Mouse (Mus musculus) heart, adult 2 months (tissue): ENCODE data around the gene Sort1. TPM values are rescaled to one million over a fixed set of nuclear protein-coding genes. Genes with fewer than 3 reads are reported as not detected.

Experiments
- DNase-seq, 2 experiments: peaks; one replicate each; pipeline ENCODE4 v3.0.0; 2021
- H3K27ac ChIP-seq: fragments of 200-600 bp; 2 replicates; pipeline ENCODE4 v1.8.1; 2022
- H3K27me3 ChIP-seq: fragments of 200-500 bp; 2 replicates; pipeline ENCODE4 v1.6.1; 2012; ENCODE audit warnings: mild to moderate bottlenecking, low read length, inconsistent platforms, mixed read lengths; ENCODE audit not compliant: control insufficient read depth, insufficient read depth
- H3K36me3 ChIP-seq: fragments of 200-500 bp; 2 replicates; pipeline ENCODE4 v1.6.1; 2012; ENCODE audit warnings: low read length, inconsistent platforms; ENCODE audit not compliant: control insufficient read depth, insufficient read depth
- H3K4me1 ChIP-seq: fragments of 200-500 bp; 2 replicates; pipeline ENCODE4 v1.6.1; 2011; ENCODE audit warnings: low read length; ENCODE audit not compliant: control insufficient read depth, insufficient read depth
- H3K4me3 ChIP-seq: fragments of 200-600 bp; 2 replicates; pipeline ENCODE4 v1.8.1; 2022
- H3K79me2 ChIP-seq: fragments of 200-500 bp; replicated peaks from 2 replicates; pipeline ENCODE4 v1.6.1; 2012; ENCODE audit warnings: mild to moderate bottlenecking, inconsistent platforms, low read length, moderate library complexity, mixed read lengths; ENCODE audit not compliant: control insufficient read depth, insufficient read depth
- H3K9ac ChIP-seq: fragments of 200-500 bp; 2 replicates; pipeline ENCODE4 v1.6.1; 2012; ENCODE audit warnings: low read depth, mild to moderate bottlenecking, control low read depth, inconsistent platforms, low read length, mixed read lengths
- CTCF ChIP-seq: fragments of 200-600 bp; IDR thresholded peaks from 2 replicates; pipeline ENCODE4 v1.8.1; 2022; ENCODE audit warnings: antibody characterized with exemption, mild to moderate bottlenecking, moderate library complexity
- EP300 ChIP-seq: fragments of 200-500 bp; IDR thresholded peaks from 2 replicates; pipeline ENCODE4 v1.6.1; 2011; ENCODE audit warnings: low read depth, low read length, control low read depth; ENCODE audit not compliant: insufficient read depth
- POLR2A ChIP-seq: fragments of 200-500 bp; IDR thresholded peaks from 2 replicates; pipeline ENCODE4 v1.6.1; 2011; ENCODE audit warnings: mild to moderate bottlenecking, low read depth, low read length, control low read depth; ENCODE audit not compliant: insufficient read depth
- WGBS: fragments of 180-500 bp; shearing (Covaris S2); methylation state at CpG from one replicate; pipeline ENCODE4 v1.1.7; 2018; 5-methylcytosine and 5-hydroxymethylcytosine counted together
- intact Hi-C: fragments of 180-260 bp; cut with DNase I; formaldehyde crosslinking; loops from one replicate; pipeline ENCODE4 v1.15.1; 2025
- polyA plus RNA-seq: library from polyadenylated mRNA; depleted of rRNA; stranded (reverse); fragments of >200 nt; gene quantifications from 2 replicates; pipeline ENCODE4 v1.2.3, GENCODE M21; 2012
- total RNA-seq, 2 experiments: library from RNA; stranded (reverse); gene quantifications; 2 replicates each; pipeline ENCODE4 v1.2.3; 2021

The Sort1 gene
- total and polyA plus RNA-seq, 3 experiments: 17.4 to 33.7 (median 19.2) TPM

DNA sequence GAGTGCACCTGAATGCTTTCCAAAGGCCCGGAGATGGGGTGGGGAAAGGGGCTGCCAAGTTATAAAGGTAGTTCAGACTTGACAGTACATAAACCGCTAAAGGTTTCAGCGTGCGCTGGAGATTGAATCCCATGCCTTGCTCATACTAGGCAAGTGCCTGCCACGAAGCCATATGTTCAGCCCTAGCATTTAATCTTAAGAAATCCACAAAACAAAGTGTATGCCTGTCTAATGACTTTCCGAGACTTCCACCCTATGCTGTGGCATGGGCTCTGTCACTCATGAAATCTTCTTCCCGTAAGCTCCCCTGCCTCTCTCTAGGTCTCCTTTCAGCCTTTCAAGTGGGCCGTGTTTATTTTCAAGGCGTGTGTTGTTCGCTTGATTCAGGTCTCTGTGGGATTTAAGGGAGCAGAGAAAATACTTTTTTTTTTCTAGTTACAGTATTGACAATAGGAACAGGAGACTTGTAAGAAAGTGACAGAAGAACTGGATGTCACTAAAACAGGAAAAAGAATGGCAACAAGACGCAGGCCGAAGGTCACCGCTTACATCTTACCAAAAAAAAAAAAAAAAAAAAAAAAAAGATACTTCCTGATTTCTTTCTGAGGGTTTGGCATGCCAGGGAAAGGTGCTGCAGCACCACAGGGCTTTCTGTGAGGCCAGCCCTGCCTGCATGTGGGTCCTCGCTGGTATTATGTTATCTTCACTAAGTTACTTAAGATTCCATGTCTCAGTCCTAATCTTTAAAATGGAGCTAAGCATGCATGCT, 3.0 kb downstream of the Sort1 start:
- Histone ChIP-seq H3K4me3 (no peak overlapping the region), H3K36me3 (no peaks in the 10 kb centered on the region), H3K79me2 (no peaks in the 10 kb centered on the region), H3K9ac (no peak overlapping the region), H3K4me1 (peaks cover 6% of the 10 kb centered on the region), H3K27ac (no peak overlapping the region; the same call in 1 of the 2 replicates), H3K27me3 (no peaks in the 10 kb centered on the region)
- 68% methylated on average over 14 of the region's 14 CpGs for WGBS
- TF ChIP-seq EP300 (no peak), POLR2A (no peak), CTCF (no peak)
- no peak for DNase-seq
- intact Hi-C loops: no loop called here

DNA sequence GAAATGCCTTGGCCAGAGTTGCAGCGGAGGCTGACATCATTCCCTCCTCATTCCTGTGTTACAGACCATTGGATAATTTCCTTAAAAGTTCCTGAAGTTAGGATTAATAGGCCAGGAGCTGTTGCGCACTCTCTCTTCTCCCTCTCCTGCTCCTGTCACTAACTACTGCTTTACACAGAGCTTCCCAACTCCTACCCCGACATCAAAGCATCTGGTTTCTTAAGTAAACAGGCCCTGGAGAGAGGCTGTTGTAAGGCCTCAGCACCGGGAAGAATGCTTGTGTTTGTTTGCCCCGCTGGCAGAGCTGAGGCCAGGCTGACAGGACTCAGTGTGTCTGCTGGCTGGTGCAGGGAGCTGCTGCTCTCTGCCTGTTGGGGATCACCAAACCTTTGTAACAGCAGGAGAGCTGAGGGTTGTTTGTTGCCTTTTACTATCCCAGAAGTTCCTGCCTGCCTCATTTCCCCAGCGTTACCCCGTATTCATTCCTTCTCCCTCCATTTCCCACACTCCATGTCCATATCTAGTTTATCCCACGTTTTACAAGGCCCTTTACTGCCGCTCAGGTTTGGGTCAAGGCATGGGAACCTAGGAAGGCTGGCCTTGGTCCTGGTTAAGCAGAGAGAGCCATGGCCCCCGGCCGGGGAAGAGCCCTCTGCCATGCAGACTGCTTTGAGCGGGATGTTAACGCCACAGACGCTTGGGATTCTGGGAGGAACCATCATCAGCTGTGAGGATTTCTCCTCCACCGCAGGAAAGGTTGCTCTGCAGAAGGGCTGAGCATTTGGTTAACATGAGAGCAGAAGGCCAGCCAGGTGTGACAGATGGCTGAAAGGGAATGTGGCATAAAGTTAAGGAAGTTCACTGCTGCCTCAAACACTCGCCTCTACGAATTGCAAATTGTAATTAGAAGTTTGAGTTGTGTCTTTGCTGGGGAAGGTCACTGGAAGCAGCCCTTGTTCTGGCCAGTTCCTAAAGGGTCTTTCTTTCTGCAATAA, 4.2 kb downstream of the Sort1 start:
- WGBS: 70% methylated on average over 17 of the region's 17 CpGs
- Histone ChIP-seq H3K4me1 (peaks cover 6% of the 10 kb centered on the region), H3K4me3 (no peak overlapping the region), H3K9ac (no peak overlapping the region), H3K27me3 (no peaks in the 10 kb centered on the region), H3K27ac (peak overlapping the region; percentile 18), H3K36me3 (no peaks in the 10 kb centered on the region), H3K79me2 (no peaks in the 10 kb centered on the region)
- intact Hi-C loops: no loop called here
- TF ChIP-seq POLR2A (no peak), EP300 (no peak), CTCF (no peak)
- DNase-seq: no peak

DNA sequence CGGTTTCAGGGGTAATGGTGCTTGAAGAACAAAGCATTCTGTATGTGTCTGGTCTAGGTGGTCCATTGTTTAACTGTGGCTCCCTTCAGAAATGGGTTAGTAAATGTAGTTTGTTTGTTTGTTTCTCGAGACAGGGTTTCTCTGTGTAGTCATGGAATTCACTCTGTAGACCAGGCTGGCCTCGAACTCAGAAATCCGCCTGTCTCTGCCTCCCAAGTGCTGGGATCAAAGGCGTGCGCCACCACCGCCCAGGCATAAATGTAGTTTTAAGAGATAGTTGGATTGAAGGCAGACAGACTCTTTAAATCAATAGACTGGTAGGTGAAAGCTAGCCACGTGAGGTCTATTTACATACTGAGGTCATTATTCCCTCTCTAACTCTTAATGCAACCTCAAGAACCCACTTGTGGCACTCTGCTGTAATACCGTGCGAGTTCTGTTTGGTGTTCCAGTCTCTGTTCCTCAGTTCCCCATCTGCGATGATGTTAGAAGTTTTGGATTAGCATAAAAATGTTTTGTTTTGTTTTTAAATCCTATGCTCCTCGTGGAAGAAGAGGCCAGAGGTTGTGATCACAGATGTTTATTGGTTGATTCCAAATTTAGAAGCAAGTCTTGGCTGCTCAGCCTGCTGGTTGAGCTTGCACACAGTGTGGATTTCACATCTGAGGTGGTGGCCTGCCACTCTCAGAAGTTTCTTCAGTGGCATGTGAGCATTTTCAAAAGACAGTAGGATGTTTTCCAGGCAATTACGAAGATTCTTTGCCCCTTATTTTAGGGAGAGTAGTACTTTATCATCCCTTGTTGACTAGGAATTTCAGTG, 5.6 kb downstream of the Sort1 start:
- Histone ChIP-seq H3K79me2 (no peaks in the 10 kb centered on the region), H3K27ac (peak overlapping the region; percentile 8; the same call in 1 of the 2 replicates), H3K9ac (no peak overlapping the region), H3K27me3 (no peaks in the 10 kb centered on the region), H3K4me1 (peaks cover 9% of the 10 kb centered on the region), H3K36me3 (no peaks in the 10 kb centered on the region; the same call in 1 of the 2 replicates), H3K4me3 (no peak overlapping the region)
- intact Hi-C loops: no loop called here
- DNase-seq: no peak
- 71% methylated on average over 13 of the region's 13 CpGs for WGBS
- TF ChIP-seq EP300 (no peak), CTCF (no peak), POLR2A (no peak)

DNA sequence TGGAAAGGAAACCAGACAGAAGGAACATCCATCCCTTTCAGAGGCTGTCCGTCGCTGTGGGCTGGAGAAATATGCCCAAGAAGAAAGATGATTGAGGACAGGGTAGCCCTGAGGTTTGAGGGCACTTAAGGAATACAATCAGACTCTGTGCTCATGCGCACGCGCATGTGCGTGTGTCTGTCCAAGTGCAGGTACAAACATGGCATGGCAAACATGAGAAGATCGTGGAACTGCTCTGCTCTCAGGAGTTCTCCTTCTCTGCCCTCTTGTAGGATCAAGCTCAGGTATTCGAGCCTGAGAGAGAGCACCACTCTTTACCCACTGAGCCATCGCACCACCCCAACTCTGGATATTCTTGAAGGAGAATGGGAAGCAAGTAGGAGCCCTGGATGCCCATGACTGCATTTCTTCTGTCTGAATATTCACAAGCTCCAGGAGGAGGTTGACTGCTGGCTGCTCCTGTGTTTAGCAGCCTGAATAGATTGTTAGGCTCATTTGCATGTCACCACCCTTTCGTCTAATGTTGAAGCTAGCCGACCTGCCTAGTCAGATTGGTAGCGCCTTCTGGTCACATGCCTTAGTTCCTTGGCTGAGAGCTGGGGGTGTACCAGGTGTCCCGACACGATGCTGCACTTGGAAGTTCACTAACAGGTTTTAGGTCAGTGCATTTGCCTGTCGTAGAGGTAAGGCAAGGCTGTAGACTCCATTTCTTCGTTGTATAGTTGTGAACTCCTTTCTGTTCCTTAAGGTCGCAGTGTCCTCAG, 7.3 kb downstream of the Sort1 start:
- Histone ChIP-seq H3K36me3 (peaks cover 5% of the 10 kb centered on the region), H3K27me3 (no peaks in the 10 kb centered on the region), H3K4me3 (no peak overlapping the region), H3K4me1 (peaks cover 20% of the 10 kb centered on the region), H3K9ac (no peak overlapping the region), H3K79me2 (no peaks in the 10 kb centered on the region), H3K27ac (no peak overlapping the region)
- intact Hi-C loops: no loop called here
- 78% methylated on average over 17 of the region's 17 CpGs for WGBS
- TF ChIP-seq EP300: no peak
- TF ChIP-seq POLR2A: no peak
- no peak for TF ChIP-seq CTCF
- no peak for DNase-seq

DNA sequence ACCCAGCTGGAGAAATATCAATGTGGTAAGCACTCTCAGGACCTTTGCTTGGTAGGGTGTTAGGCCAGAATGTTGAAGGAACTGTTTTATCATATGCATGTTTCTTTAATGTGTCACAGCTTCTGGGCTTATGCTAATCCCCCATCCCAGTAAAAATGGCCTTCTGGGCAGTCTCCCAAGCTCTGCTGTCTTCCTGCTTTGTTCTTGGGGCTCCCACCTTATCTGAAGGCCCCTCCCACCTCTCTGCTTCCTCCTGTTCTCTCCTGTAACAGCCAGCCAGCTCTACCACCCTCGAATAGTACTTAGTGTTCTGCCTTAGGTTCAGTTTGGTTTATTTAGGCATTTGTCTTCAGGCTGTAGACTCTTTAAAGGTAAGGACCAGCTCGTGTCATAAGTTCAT, 10.5 kb downstream of the Sort1 start:
- Histone ChIP-seq H3K36me3 (peaks cover 5% of the 10 kb centered on the region), H3K27me3 (no peaks in the 10 kb centered on the region), H3K79me2 (no peaks in the 10 kb centered on the region), H3K4me3 (no peak overlapping the region), H3K4me1 (peaks cover 26% of the 10 kb centered on the region), H3K27ac (peak overlapping the region; percentile 81), H3K9ac (no peak overlapping the region)
- TF ChIP-seq POLR2A (no peak), EP300 (no peak), CTCF (no peak)
- intact Hi-C loops: no loop called here
- no peak for DNase-seq
- WGBS: 23% methylated on average over 2 of the region's 2 CpGs
